Mouse (Mus musculus) Patski (cell line): Measurements from ENCODE around the gene Glipr1. TPM values are rescaled to one million over a fixed set of nuclear protein-coding genes. Genes with fewer than 3 reads are reported as not detected.

ENCODE experiments used
- ATAC-seq: fragments of 100-300 bp; one replicate; pipeline ENCODE4 v1.8.0; 2021
- CTCF ChIA-PET: fragments of 350-600 bp; sonication (Branson Sonifier 250); formaldehyde crosslinking; loops from one replicate; lab custom pipeline; 2022; ENCODE audit warnings: inconsistent platforms; lab: Charles Lee
- POLR2A ChIA-PET: fragments of 350-600 bp; sonication (Branson Sonifier 250); formaldehyde crosslinking; loops from one replicate; lab custom pipeline; 2022; ENCODE audit warnings: antibody characterized with exemption, inconsistent platforms; lab: Charles Lee
- DNase-seq: peaks from one replicate; pipeline ENCODE4 v3.0.0-alpha.2; 2011; ENCODE audit warnings: low read depth, low spot score
- H3K27me3 ChIP-seq: fragments of 371-371 bp; one replicate; pipeline ENCODE4 v1.5.1; 2021
- CTCF ChIP-seq: fragments of 100-300 bp; IDR thresholded peaks from one replicate; pipeline ENCODE4 v1.5.1; 2021
- in situ Hi-C: fragments of 300-500 bp; cut with MboI; formaldehyde crosslinking; loops from 3 replicates; pipeline ENCODE4 v1.11.1; 2018; ENCODE audit warnings: low pct_unique_long_range_greater_than_20kb, mixed read lengths
- polyA plus RNA-seq: library from polyadenylated mRNA; unstranded; gene quantifications from one replicate; pipeline ENCODE4 v1.2.3, GENCODE M21; 2021

Glipr1 gene
- polyA plus RNA-seq, 1 experiment from 2014 or later, result 81.1 TPM

- DNase-seq (no peak), ATAC-seq (no peak)
- ChIA-PET CTCF (no interaction called here), POLR2A (no interaction called here)
- no peak for TF ChIP-seq CTCF
- in situ Hi-C loops, result no loop called here
- no peaks in the 10 kb centered on the region for H3K27me3 ChIP-seq
Observed at GRCm38 (mm10) chr10:111999765-112000164, 2.7 kb downstream of the Glipr1 start.

GRCm38 (mm10) chr10:111997671-111998070 lies 4.8 kb downstream of the Glipr1 start:
- ChIA-PET CTCF (no interaction called here), POLR2A (interaction anchor here (0.8 to 1.2 kb wide), 2 partner anchors 55 to 492 kb away, joined by 4 to 5 read pairs; partner anchors contain the start of gene Phlda1)
- ATAC-seq (peak; percentile 58), DNase-seq (no peak)
- TF ChIP-seq CTCF, result no peak
- no peaks in the 10 kb centered on the region for H3K27me3 ChIP-seq
- in situ Hi-C loops, result no loop called here

- DNase-seq (peak; percentile 48), ATAC-seq (peak; percentile 74)
- in situ Hi-C loops, result no loop called here
- H3K27me3 ChIP-seq, result no peaks in the 10 kb centered on the region
- CTCF ChIA-PET, result interaction anchor here (0.7 to 1.3 kb wide), 2 partner anchors 24 to 806 kb away, joined by 3 to 4 read pairs; partner anchors contain the start of gene Krr1
- no peak for TF ChIP-seq CTCF
- POLR2A ChIA-PET, result interaction anchor here (1.2 kb wide), 1 partner anchor 491 kb away, joined by 4 read pairs; the partner anchor contains the start of gene Phlda1
Observed at GRCm38 (mm10) chr10:111996911-111997347, 5.5 kb downstream of the Glipr1 start.

- DNase-seq (no peak), ATAC-seq (peak; percentile 77)
- no peak for TF ChIP-seq CTCF
- ChIA-PET CTCF (interaction anchor here (0.7 to 1.3 kb wide), 2 partner anchors 24 to 806 kb away, joined by 3 to 4 read pairs; partner anchors contain the start of gene Krr1), POLR2A (no interaction called here)
- no peaks in the 10 kb centered on the region for H3K27me3 ChIP-seq
- in situ Hi-C loops, result no loop called here
Observed at GRCm38 (mm10) chr10:111996549-111996904, 5.9 kb downstream of the Glipr1 start.

GRCm38 (mm10) chr10:111995803-111996548 lies 6.5 kb downstream of the Glipr1 start:
- H3K27me3 ChIP-seq, result no peaks in the 10 kb centered on the region
- no peak for TF ChIP-seq CTCF
- no peak for DNase-seq
- in situ Hi-C loops, result no loop called here
- CTCF ChIA-PET, result interaction anchor here (1.3 to 2.7 kb wide), 2 partner anchors 18 to 23 kb away, joined by 4 to 13 read pairs; partner anchors contain the start of gene Krr1
- no peak for ATAC-seq
- POLR2A ChIA-PET, result no interaction called here

- in situ Hi-C loops, result no loop called here
Observed at GRCm38 (mm10) chr10:111986453-111986852, 16.0 kb downstream of the Glipr1 start.

GRCm38 (mm10) chr10:111983070-111983469 lies 19.4 kb downstream of the Glipr1 start:
- POLR2A ChIA-PET, result interaction anchor here (1.2 kb wide), 1 partner anchor 11 kb away, joined by 4 read pairs; the partner anchor contains the start of gene Krr1
- H3K27me3 ChIP-seq, result no peaks in the 10 kb centered on the region
- in situ Hi-C loops, result no loop called here
- DNase-seq, result no peak
- TF ChIP-seq CTCF, result no peak
- no peak for ATAC-seq
- CTCF ChIA-PET, result interaction anchor here (1.3 kb wide), 1 partner anchor 123 kb away, joined by 3 read pairs; no protein-coding TSS in a partner anchor

More at GRCm38 (mm10) chr10:111986453-111986852, 16.0 kb downstream of the Glipr1 start:
- DNase-seq, result no peak
- ChIA-PET POLR2A (no interaction called here), CTCF (interaction anchor here (1.0 to 1.5 kb wide), 3 partner anchors 9 to 746 kb away, joined by 3 to 5 read pairs (median 5); no protein-coding TSS in a partner anchor)
- no peak for ATAC-seq
- H3K27me3 ChIP-seq, result no peaks in the 10 kb centered on the region
- TF ChIP-seq CTCF, result no peak

- DNase-seq (no peak), ATAC-seq (peak; percentile 66)
- ChIA-PET POLR2A (interaction anchor here (1.0 kb wide), 1 partner anchor 17 kb away, joined by 7 read pairs; no protein-coding TSS in a partner anchor), CTCF (interaction anchor here (1.0 to 2.1 kb wide), 9 partner anchors 9 to 825 kb away, joined by 3 to 13 read pairs (median 4); no protein-coding TSS in a partner anchor)
- H3K27me3 ChIP-seq, result no peaks in the 10 kb centered on the region
- in situ Hi-C loops, result loop anchor here (5.0 kb wide), 3 partner anchors 125 to 825 kb away; partner anchors contain the start of genes Caps2 and Glipr1l3
- peak; percentile 91 for TF ChIP-seq CTCF
Observed at GRCm38 (mm10) chr10:111977584-111977983, 24.8 kb downstream of the Glipr1 start.

GRCm38 (mm10) chr10:111972542-111973361 lies 29.7 kb downstream of the Glipr1 start, which contains the start of gene Krr1:
Gene Krr1 (plus strand): TSS chr10:111972664.
- CTCF ChIA-PET, result interaction anchor here (0.9 to 1.4 kb wide), 5 partner anchors 12 to 187 kb away, joined by 3 to 5 read pairs (median 4); partner anchors contain the start of gene Glipr1l3
- peak; percentile 76 for DNase-seq
- ATAC-seq, result peak; percentile 93
- POLR2A ChIA-PET, result interaction anchor here (0.7 to 1.3 kb wide), 2 partner anchors 9 to 11 kb away, joined by 3 to 4 read pairs; no protein-coding TSS in a partner anchor
- in situ Hi-C loops, result no loop called here
- peaks cover 3% of the 10 kb centered on the region for H3K27me3 ChIP-seq
- TF ChIP-seq CTCF, result no peak
